Mouse (Mus musculus) adrenal gland, adult (tissue): ENCODE results near the gene Bid.
A peak's percentile ranks its signal among the peaks of the same experiment; 100 is the strongest.
"Not testable (repeated sequence)": the region's sequence is repeated elsewhere in the genome, so short reads cannot be mapped to it uniquely, and the experiment has no call there.

Source experiments
- DNase-seq, 2 experiments: peaks; one replicate each; pipeline ENCODE4 v3.0.0; 2022 to 2023; ENCODE audit warnings: low spot score in 1 of 2; ENCODE audit not compliant: inconsistent age in 2 of 2

Bid gene

GRCm38 (mm10) chr6:120905111-120905510, 11.5 kb downstream of the Bid start:
- no peak for DNase-seq

- no peak for DNase-seq
Observed at GRCm38 (mm10) chr6:120903961-120904360, 12.7 kb downstream of the Bid start.

- peak; percentile 47 to 82 for DNase-seq
Observed at GRCm38 (mm10) chr6:120903450-120903912, 13.2 kb downstream of the Bid start.

GRCm38 (mm10) chr6:120901776-120902645, 14.6 kb downstream of the Bid start:
- DNase-seq = no peak

GRCm38 (mm10) chr6:120898188-120898833, 18.3 kb downstream of the Bid start:
- peak; percentile 38 to 77 for DNase-seq

GRCm38 (mm10) chr6:120894524-120894923, 22.1 kb downstream of the Bid start:
- peak in 1 of 2 experiments; percentile 69 for DNase-seq

GRCm38 (mm10) chr6:120894089-120894488, 22.6 kb downstream of the Bid start:
- peak in 1 of 2 experiments; percentile 25 for DNase-seq

- DNase-seq = no peak
Observed at GRCm38 (mm10) chr6:120886696-120887095, 30.0 kb downstream of the Bid start.

- no peak for DNase-seq
Observed at GRCm38 (mm10) chr6:120884436-120884835, 32.2 kb downstream of the Bid start.

- DNase-seq = no peak
Observed at GRCm38 (mm10) chr6:120879046-120879445, 37.6 kb downstream of the Bid start.

- DNase-seq = no peak
Observed at GRCm38 (mm10) chr6:120873874-120874273, 42.8 kb downstream of the Bid start.

GRCm38 (mm10) chr6:120871286-120871685, 45.4 kb downstream of the Bid start:
- peak in 1 of 2 experiments; percentile 18 for DNase-seq

- peak; percentile 14 to 57 for DNase-seq
Observed at GRCm38 (mm10) chr6:120868824-120869223, 47.8 kb downstream of the Bid start.

- peak in 1 of 2 experiments; percentile 68 for DNase-seq
Observed at GRCm38 (mm10) chr6:120866051-120866814, 50.4 kb downstream of the Bid start.

- peak in 1 of 2 experiments; percentile 17 for DNase-seq
Observed at GRCm38 (mm10) chr6:120860079-120860478, 56.6 kb downstream of the Bid start.

- peak in 1 of 2 experiments; percentile 32 for DNase-seq
Observed at GRCm38 (mm10) chr6:120858217-120858711, 58.4 kb downstream of the Bid start.

- no peak for DNase-seq
Observed at GRCm38 (mm10) chr6:120854413-120854812, 62.2 kb downstream of the Bid start.

- not testable (repeated sequence) for DNase-seq
Observed at GRCm38 (mm10) chr6:120850720-120851119, 65.9 kb downstream of the Bid start.
